Mouse (Mus musculus) heart, adult 2 months (tissue): ENCODE results near the gene 9430015G10Rik. TPM values are rescaled to one million over a fixed set of nuclear protein-coding genes. Genes with fewer than 3 reads are reported as not detected.
"Not testable (repeated sequence)": the region's sequence is repeated elsewhere in the genome, so short reads cannot be mapped to it uniquely, and the experiment has no call there.

Experiments
- DNase-seq, 2 experiments: peaks; one replicate each; pipeline ENCODE4 v3.0.0; 2021
- H3K27ac ChIP-seq: fragments of 200-600 bp; 2 replicates; pipeline ENCODE4 v1.8.1; 2022
- H3K27me3 ChIP-seq: fragments of 200-500 bp; 2 replicates; pipeline ENCODE4 v1.6.1; 2012; ENCODE audit warnings: mild to moderate bottlenecking, low read length, inconsistent platforms, mixed read lengths; ENCODE audit not compliant: control insufficient read depth, insufficient read depth
- H3K36me3 ChIP-seq: fragments of 200-500 bp; 2 replicates; pipeline ENCODE4 v1.6.1; 2012; ENCODE audit warnings: low read length, inconsistent platforms; ENCODE audit not compliant: control insufficient read depth, insufficient read depth
- H3K4me1 ChIP-seq: fragments of 200-500 bp; 2 replicates; pipeline ENCODE4 v1.6.1; 2011; ENCODE audit warnings: low read length; ENCODE audit not compliant: control insufficient read depth, insufficient read depth
- H3K4me3 ChIP-seq: fragments of 200-600 bp; 2 replicates; pipeline ENCODE4 v1.8.1; 2022
- H3K79me2 ChIP-seq: fragments of 200-500 bp; replicated peaks from 2 replicates; pipeline ENCODE4 v1.6.1; 2012; ENCODE audit warnings: mild to moderate bottlenecking, inconsistent platforms, low read length, moderate library complexity, mixed read lengths; ENCODE audit not compliant: control insufficient read depth, insufficient read depth
- H3K9ac ChIP-seq: fragments of 200-500 bp; 2 replicates; pipeline ENCODE4 v1.6.1; 2012; ENCODE audit warnings: low read depth, mild to moderate bottlenecking, control low read depth, inconsistent platforms, low read length, mixed read lengths
- CTCF ChIP-seq: fragments of 200-600 bp; IDR thresholded peaks from 2 replicates; pipeline ENCODE4 v1.8.1; 2022; ENCODE audit warnings: antibody characterized with exemption, mild to moderate bottlenecking, moderate library complexity
- EP300 ChIP-seq: fragments of 200-500 bp; IDR thresholded peaks from 2 replicates; pipeline ENCODE4 v1.6.1; 2011; ENCODE audit warnings: low read depth, low read length, control low read depth; ENCODE audit not compliant: insufficient read depth
- POLR2A ChIP-seq: fragments of 200-500 bp; IDR thresholded peaks from 2 replicates; pipeline ENCODE4 v1.6.1; 2011; ENCODE audit warnings: mild to moderate bottlenecking, low read depth, low read length, control low read depth; ENCODE audit not compliant: insufficient read depth
- WGBS: fragments of 180-500 bp; shearing (Covaris S2); methylation state at CpG from one replicate; pipeline ENCODE4 v1.1.7; 2018; 5-methylcytosine and 5-hydroxymethylcytosine counted together
- intact Hi-C: fragments of 180-260 bp; cut with DNase I; formaldehyde crosslinking; loops from one replicate; pipeline ENCODE4 v1.15.1; 2025
- polyA plus RNA-seq: library from polyadenylated mRNA; depleted of rRNA; stranded (reverse); fragments of >200 nt; gene quantifications from 2 replicates; pipeline ENCODE4 v1.2.3, GENCODE M21; 2012
- total RNA-seq, 2 experiments: library from RNA; stranded (reverse); gene quantifications; 2 replicates each; pipeline ENCODE4 v1.2.3; 2021

The 9430015G10Rik gene
- total and polyA plus RNA-seq, 3 experiments = 1.7 to 5.9 (median 3.5) TPM

GRCm38 (mm10) chr4:156135801-156136200 lies 26.0 kb downstream of the 9430015G10Rik start:
- Histone ChIP-seq H3K4me1 (no peaks in the 10 kb centered on the region), H3K79me2 (no peaks in the 10 kb centered on the region), H3K9ac (no peak overlapping the region), H3K4me3 (no peak overlapping the region), H3K36me3 (no peaks in the 10 kb centered on the region), H3K27me3 (no peaks in the 10 kb centered on the region), H3K27ac (no peak overlapping the region)
- intact Hi-C loops = no loop called here
- DNase-seq = no peak
- TF ChIP-seq CTCF (no peak), EP300 (no peak), POLR2A (no peak)
- 92% methylated on average over 14 of the region's 14 CpGs for WGBS

GRCm38 (mm10) chr4:156136285-156137100 lies 26.7 kb downstream of the 9430015G10Rik start:
- Histone ChIP-seq H3K79me2 (no peaks in the 10 kb centered on the region), H3K4me3 (no peak overlapping the region), H3K4me1 (no peaks in the 10 kb centered on the region), H3K9ac (no peak overlapping the region), H3K27me3 (no peaks in the 10 kb centered on the region), H3K36me3 (no peaks in the 10 kb centered on the region), H3K27ac (no peak overlapping the region)
- no peak for TF ChIP-seq POLR2A
- no peak for TF ChIP-seq CTCF
- no peak for TF ChIP-seq EP300
- DNase-seq = no peak
- 91% methylated on average over 30 of the region's 30 CpGs for WGBS
- intact Hi-C loops = no loop called here

DNA sequence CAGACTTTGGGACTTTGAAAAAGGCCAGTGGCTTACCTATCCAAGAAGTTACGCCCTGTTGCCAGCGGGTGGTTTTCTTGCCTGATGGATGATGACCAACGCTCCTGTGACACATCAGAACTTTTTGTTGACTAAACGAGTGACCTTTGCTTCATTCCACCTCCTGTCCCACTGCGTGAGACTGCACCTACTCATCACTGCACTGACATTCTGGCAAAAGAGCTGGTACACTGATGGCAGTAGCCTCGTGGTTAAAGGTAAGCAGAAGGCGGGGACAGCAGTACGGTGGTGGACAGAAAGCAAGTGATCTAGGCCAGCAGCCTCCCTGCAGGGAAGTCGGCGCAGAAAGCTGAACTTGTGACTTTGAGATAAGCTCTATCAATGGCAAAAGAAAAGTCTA lies 41.1 kb downstream of the 9430015G10Rik start:
- H3K79me2 ChIP-seq, H3K27me3 ChIP-seq, DNase-seq, H3K4me1 ChIP-seq, H3K4me3 ChIP-seq, intact Hi-C loops, H3K27ac ChIP-seq, H3K36me3 ChIP-seq, H3K9ac ChIP-seq: not testable (repeated sequence)
- 80% methylated on average over 10 of the region's 10 CpGs for WGBS

DNA sequence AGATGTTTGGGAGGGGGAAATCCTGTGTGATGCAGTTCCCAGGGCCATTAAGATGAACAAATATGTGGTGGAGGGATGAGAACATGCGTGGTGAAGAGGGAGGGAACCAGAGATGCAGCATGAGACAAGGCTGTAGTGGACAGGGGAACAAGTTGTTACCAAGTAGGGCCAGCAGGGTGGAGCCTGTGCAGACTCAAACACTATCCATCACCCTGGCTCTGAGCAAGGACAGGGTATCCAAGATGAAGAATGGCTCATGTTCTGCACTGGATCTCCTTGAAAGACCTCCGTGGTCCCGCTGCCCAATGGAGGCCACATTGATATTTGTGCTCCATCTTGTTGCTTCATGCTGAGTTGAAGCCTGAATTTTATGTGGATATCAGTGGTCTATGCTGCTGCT lies 45.0 kb downstream of the 9430015G10Rik start:
- Histone ChIP-seq H3K27me3 (no peaks in the 10 kb centered on the region), H3K27ac (no peak overlapping the region), H3K79me2 (no peaks in the 10 kb centered on the region), H3K4me1 (no peaks in the 10 kb centered on the region), H3K36me3 (no peaks in the 10 kb centered on the region), H3K4me3 (no peak overlapping the region), H3K9ac (no peak overlapping the region)
- intact Hi-C loops = no loop called here
- no peak for DNase-seq
- WGBS = 95% methylated on average over 3 of the region's 3 CpGs
- TF ChIP-seq POLR2A = no peak
- no peak for TF ChIP-seq CTCF
- no peak for TF ChIP-seq EP300

GRCm38 (mm10) chr4:156166477-156166876 lies 56.7 kb downstream of the 9430015G10Rik start:
- H3K36me3 ChIP-seq = no peaks in the 10 kb centered on the region
- no peaks in the 10 kb centered on the region for H3K79me2 ChIP-seq
- TF ChIP-seq EP300 = no peak
- peak; percentile 8; the same call in 1 of the 2 replicates for TF ChIP-seq CTCF
- no peak for TF ChIP-seq POLR2A
- H3K4me3 ChIP-seq = no peak overlapping the region
- no peak overlapping the region for H3K27ac ChIP-seq
- no peaks in the 10 kb centered on the region for H3K27me3 ChIP-seq
- no peaks in the 10 kb centered on the region for H3K4me1 ChIP-seq
- WGBS = 84% methylated on average over 9 of the region's 9 CpGs
- DNase-seq = no peak
- no peak overlapping the region for H3K9ac ChIP-seq
- intact Hi-C loops = no loop called here

- no peaks in the 10 kb centered on the region for H3K36me3 ChIP-seq
- H3K4me1 ChIP-seq = no peaks in the 10 kb centered on the region
- H3K27ac ChIP-seq = no peak overlapping the region
- no peak overlapping the region for H3K9ac ChIP-seq
- no peak overlapping the region for H3K4me3 ChIP-seq
- DNase-seq = no peak
- WGBS = 92% methylated on average over 8 of the region's 8 CpGs
- H3K79me2 ChIP-seq = no peaks in the 10 kb centered on the region
- intact Hi-C loops = no loop called here
- no peak for TF ChIP-seq EP300
- no peaks in the 10 kb centered on the region for H3K27me3 ChIP-seq
Measured at GRCm38 (mm10) chr4:156168611-156169010, 58.8 kb downstream of the 9430015G10Rik start.
